Mouse (Mus musculus) neural tube, embryonic 14.5 days (tissue): ENCODE data around the gene Zbtb20. TPM values are rescaled to one million over a fixed set of nuclear protein-coding genes. Genes with fewer than 3 reads are reported as not detected.

Source experiments
- ATAC-seq: fragments of 200-750 bp; cut with Nextera tagmentation; 2 replicates; pipeline ENCODE4 v1.8.0; 2017; ENCODE audit warnings: low read depth, mild to moderate bottlenecking, moderate TSS enrichment, moderate library complexity
- H3K27ac ChIP-seq: fragments of 300-500 bp; sonication (generic); 2 replicates; pipeline ENCODE4 v1.5.1; 2014; ENCODE audit warnings: low read depth, mild to moderate bottlenecking, control low read depth, low read length, moderate library complexity, mixed read lengths
- H3K27me3 ChIP-seq: fragments of 300-500 bp; sonication (generic); 2 replicates; pipeline ENCODE4 v1.6.1; 2014; ENCODE audit warnings: low read length; ENCODE audit not compliant: control insufficient read depth, insufficient read depth
- H3K36me3 ChIP-seq: fragments of 300-500 bp; sonication (generic); 2 replicates; pipeline ENCODE4 v1.6.1; 2014; ENCODE audit warnings: low read length, mixed read lengths; ENCODE audit not compliant: control insufficient read depth, insufficient read depth
- H3K4me1 ChIP-seq: fragments of 300-500 bp; sonication (generic); 2 replicates; pipeline ENCODE4 v1.6.1; 2014; ENCODE audit warnings: low read length; ENCODE audit not compliant: control insufficient read depth, insufficient read depth
- H3K4me2 ChIP-seq: fragments of 300-500 bp; sonication (generic); 2 replicates; pipeline ENCODE4 v1.6.1; 2014; ENCODE audit warnings: mild to moderate bottlenecking, low read depth, low read length, control low read depth
- H3K4me3 ChIP-seq: fragments of 300-500 bp; sonication (generic); 2 replicates; pipeline ENCODE4 v1.5.1; 2014; ENCODE audit warnings: low read depth, low read length, control low read depth, mixed read lengths
- H3K9ac ChIP-seq: fragments of 300-500 bp; sonication (generic); replicated peaks from 2 replicates; pipeline ENCODE4 v1.6.1; 2014; ENCODE audit warnings: low read depth, mild to moderate bottlenecking, control low read depth, low read length, mixed read lengths
- H3K9me3 ChIP-seq: fragments of 300-500 bp; sonication (generic); 2 replicates; pipeline ENCODE4 v1.6.1; 2016; ENCODE audit warnings: low read length; ENCODE audit not compliant: control insufficient read depth
- WGBS: fragments of 180-500 bp; shearing (Covaris S2); extraction: QIAGEN DNeasy Blood & Tissue Kit; methylation state at CpG from one replicate; pipeline ENCODE4 v1.1.7; 2014; 5-methylcytosine and 5-hydroxymethylcytosine counted together
- polyA plus RNA-seq: library from polyadenylated mRNA; unstranded; fragments of >200 nt; fragmentation: Nextera tagmentation; extraction: Ambion mirVana; gene quantifications from 2 replicates; pipeline ENCODE4 v1.2.1, GENCODE M21; 2014

Gene Zbtb20
- polyA plus RNA-seq, 1 experiment from 2014 or later: 57.2 TPM

GRCm38 (mm10) chr16:43376782-43377181, 501.1 kb downstream of the Zbtb20 start:
- Histone ChIP-seq H3K4me2 (no peak overlapping the region), H3K27ac (no peak overlapping the region), H3K9ac (no peak overlapping the region), H3K27me3 (no peaks in the 10 kb centered on the region), H3K9me3 (no peaks in the 10 kb centered on the region), H3K4me3 (no peak overlapping the region), H3K4me1 (no peaks in the 10 kb centered on the region), H3K36me3 (no peaks in the 10 kb centered on the region)
- ATAC-seq: no peak
- 72% methylated on average over 6 of the region's 6 CpGs for WGBS

DNA sequence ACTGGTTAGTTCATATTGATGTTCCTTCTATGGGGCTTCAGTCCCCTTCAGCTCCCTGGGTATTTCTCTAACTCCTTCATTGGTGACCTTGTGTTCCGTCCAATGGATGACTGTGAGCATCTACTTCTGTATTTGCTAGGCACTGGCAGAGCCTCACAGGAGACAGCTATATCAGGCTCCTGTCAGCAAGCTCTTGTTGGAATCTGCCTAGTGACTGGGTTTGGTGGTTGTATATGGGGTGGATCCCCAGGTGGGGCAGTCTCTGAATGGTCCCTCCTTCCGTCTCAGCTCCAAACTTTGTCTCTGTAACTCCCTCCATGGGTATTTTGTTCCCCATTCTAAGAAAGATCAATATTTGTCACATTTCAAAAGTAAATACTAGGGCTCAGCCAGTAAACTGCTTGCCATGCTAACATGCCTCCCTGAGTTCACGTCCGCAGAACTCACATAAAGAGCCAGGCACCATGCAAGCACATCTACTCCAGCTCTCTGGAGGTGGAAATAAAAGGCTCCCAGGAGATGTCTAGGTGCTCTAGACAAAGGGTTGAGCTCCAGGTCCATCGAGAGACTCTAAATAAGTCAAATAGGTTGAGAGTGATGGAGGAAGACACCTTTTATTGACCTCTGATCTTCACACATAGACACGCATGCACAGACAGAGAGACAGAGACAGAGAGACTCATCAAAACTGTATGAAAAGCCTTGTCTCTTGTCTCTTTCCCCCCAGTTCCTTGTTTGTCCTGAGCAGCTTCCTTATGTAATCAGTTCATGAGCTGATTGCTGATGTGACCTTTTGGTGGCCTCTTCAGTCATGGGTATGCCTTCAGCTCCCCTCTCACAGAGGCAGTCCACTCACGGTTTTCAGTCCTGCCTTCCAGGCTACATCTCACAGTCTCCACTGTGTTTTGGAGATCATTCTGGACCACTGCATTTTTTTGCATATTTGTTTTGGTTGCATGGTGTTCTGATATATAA, 504.0 kb downstream of the Zbtb20 start:
- Histone ChIP-seq H3K4me1 (no peaks in the 10 kb centered on the region), H3K4me2 (no peak overlapping the region), H3K4me3 (no peak overlapping the region), H3K27ac (no peak overlapping the region), H3K9ac (no peak overlapping the region), H3K36me3 (no peaks in the 10 kb centered on the region), H3K27me3 (no peaks in the 10 kb centered on the region), H3K9me3 (no peaks in the 10 kb centered on the region)
- ATAC-seq: no peak
- 91% methylated on average over 7 of the region's 7 CpGs for WGBS

GRCm38 (mm10) chr16:43381183-43381582, 505.5 kb downstream of the Zbtb20 start:
- no peak overlapping the region for H3K4me3 ChIP-seq
- WGBS: 93% methylated on average over 2 of the region's 2 CpGs
- ATAC-seq: no peak
- no peak overlapping the region for H3K4me2 ChIP-seq
- H3K4me1 ChIP-seq: no peaks in the 10 kb centered on the region
- no peaks in the 10 kb centered on the region for H3K36me3 ChIP-seq
- no peak overlapping the region for H3K9ac ChIP-seq
- H3K27me3 ChIP-seq: no peaks in the 10 kb centered on the region
- H3K9me3 ChIP-seq: no peaks in the 10 kb centered on the region
- H3K27ac ChIP-seq: no peak overlapping the region

DNA sequence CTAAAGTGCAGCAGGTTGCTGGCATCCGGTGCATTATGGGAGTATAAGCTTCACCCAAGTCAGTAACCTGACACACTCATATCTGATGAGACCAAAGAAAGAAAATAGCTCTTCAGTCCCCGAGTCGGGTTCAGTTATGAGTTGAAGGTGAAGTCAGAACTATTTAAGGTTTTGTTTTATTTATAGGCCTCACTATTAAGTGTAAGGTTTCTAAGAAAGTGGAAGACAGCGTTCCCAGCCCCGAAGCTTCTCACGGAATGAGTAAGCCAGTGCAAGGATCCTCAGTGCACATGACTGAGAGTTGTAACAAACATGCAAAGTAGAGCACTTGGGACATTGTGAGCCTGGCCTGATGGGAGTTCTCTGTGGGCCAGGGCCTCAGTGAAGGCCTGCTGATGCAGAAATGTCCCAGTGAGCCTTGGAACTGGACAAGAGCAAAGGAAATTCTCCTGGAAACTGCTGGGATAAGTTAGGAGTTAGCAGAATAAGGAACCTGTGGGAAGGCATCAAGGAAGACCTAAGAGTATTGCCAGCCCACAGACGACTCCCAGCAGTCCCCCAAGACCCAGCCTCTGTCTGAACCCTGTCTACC, 507.6 kb downstream of the Zbtb20 start:
- WGBS: 83% methylated on average over 7 of the region's 7 CpGs

GRCm38 (mm10) chr16:43384953-43385619, 509.4 kb downstream of the Zbtb20 start:
- no peaks in the 10 kb centered on the region for H3K4me1 ChIP-seq
- no peak for ATAC-seq
- H3K9me3 ChIP-seq: no peaks in the 10 kb centered on the region
- 91% methylated on average over 4 of the region's 4 CpGs for WGBS
- H3K27ac ChIP-seq: no peak overlapping the region
- H3K4me2 ChIP-seq: no peak overlapping the region
- no peak overlapping the region for H3K4me3 ChIP-seq
- no peaks in the 10 kb centered on the region for H3K27me3 ChIP-seq
- no peak overlapping the region for H3K9ac ChIP-seq
- no peaks in the 10 kb centered on the region for H3K36me3 ChIP-seq

More for the DNA sequence above, 507.6 kb downstream of the Zbtb20 start:
- H3K9me3 ChIP-seq: no peaks in the 10 kb centered on the region
- no peak overlapping the region for H3K4me2 ChIP-seq
- H3K4me1 ChIP-seq: no peaks in the 10 kb centered on the region
- no peak overlapping the region for H3K4me3 ChIP-seq
- no peak overlapping the region for H3K27ac ChIP-seq
- H3K9ac ChIP-seq: no peak overlapping the region
- H3K36me3 ChIP-seq: no peaks in the 10 kb centered on the region
- no peak for ATAC-seq
- H3K27me3 ChIP-seq: no peaks in the 10 kb centered on the region

- no peak for ATAC-seq
- WGBS: 64% methylated on average over 5 of the region's 5 CpGs
Measured at GRCm38 (mm10) chr16:43385620-43386210, 510.0 kb downstream of the Zbtb20 start.

GRCm38 (mm10) chr16:43386426-43386825, 510.7 kb downstream of the Zbtb20 start:
- 81% methylated on average over 5 of the region's 5 CpGs for WGBS
- no peaks in the 10 kb centered on the region for H3K9me3 ChIP-seq
- no peak overlapping the region for H3K9ac ChIP-seq
- no peak overlapping the region for H3K4me2 ChIP-seq
- H3K4me1 ChIP-seq: no peaks in the 10 kb centered on the region
- no peaks in the 10 kb centered on the region for H3K27me3 ChIP-seq
- no peak for ATAC-seq
- H3K36me3 ChIP-seq: no peaks in the 10 kb centered on the region
- no peak overlapping the region for H3K27ac ChIP-seq
- no peak overlapping the region for H3K4me3 ChIP-seq

More at GRCm38 (mm10) chr16:43385620-43386210, 510.0 kb downstream of the Zbtb20 start:
- no peak overlapping the region for H3K4me2 ChIP-seq
- H3K9me3 ChIP-seq: no peaks in the 10 kb centered on the region
- H3K36me3 ChIP-seq: no peaks in the 10 kb centered on the region
- H3K27ac ChIP-seq: no peak overlapping the region
- no peaks in the 10 kb centered on the region for H3K27me3 ChIP-seq
- H3K4me1 ChIP-seq: no peaks in the 10 kb centered on the region
- H3K9ac ChIP-seq: no peak overlapping the region
- H3K4me3 ChIP-seq: no peak overlapping the region

- H3K36me3 ChIP-seq: no peaks in the 10 kb centered on the region
- WGBS: 95% methylated on average over 5 of the region's 5 CpGs
Measured at GRCm38 (mm10) chr16:43388389-43388788, 512.7 kb downstream of the Zbtb20 start.

More at GRCm38 (mm10) chr16:43388389-43388788, 512.7 kb downstream of the Zbtb20 start:
- Histone ChIP-seq H3K4me2 (no peak overlapping the region), H3K4me3 (no peak overlapping the region), H3K9me3 (no peaks in the 10 kb centered on the region), H3K4me1 (no peaks in the 10 kb centered on the region), H3K9ac (no peak overlapping the region), H3K27me3 (no peaks in the 10 kb centered on the region), H3K27ac (no peak overlapping the region)
- ATAC-seq: no peak
